Mouse (Mus musculus) kidney, embryonic 15.5 days (tissue): ENCODE measurements at regions not wholly inside any gene's neighbourhood (a gene's known extent, or its start where the extent isn't known, plus 50 kb on each side); places are given as distances from the start of the nearest gene placed in this dataset.

Experiments
- ATAC-seq: fragments of 200-750 bp; cut with Nextera tagmentation; replicated peaks from 2 replicates; pipeline ENCODE4 v1.8.0; 2017; ENCODE audit warnings: moderate TSS enrichment; ENCODE audit not compliant: low FRiP score
- H3K27ac ChIP-seq: fragments of 300-500 bp; sonication (generic); 2 replicates; pipeline ENCODE4 v1.5.1; 2015; ENCODE audit warnings: mild to moderate bottlenecking, inconsistent platforms
- H3K27me3 ChIP-seq: fragments of 300-500 bp; sonication (generic); 2 replicates; pipeline ENCODE4 v1.6.1; 2015; ENCODE audit warnings: inconsistent platforms
- H3K36me3 ChIP-seq: fragments of 300-500 bp; sonication (generic); 2 replicates; pipeline ENCODE4 v1.6.1; 2015; ENCODE audit warnings: inconsistent platforms
- H3K4me1 ChIP-seq: fragments of 300-500 bp; sonication (generic); 2 replicates; pipeline ENCODE4 v1.6.1; 2015; ENCODE audit warnings: inconsistent platforms
- H3K4me2 ChIP-seq: fragments of 300-500 bp; sonication (generic); 2 replicates; pipeline ENCODE4 v1.6.1; 2015; ENCODE audit warnings: moderate library complexity, mild to moderate bottlenecking, inconsistent platforms
- H3K4me3 ChIP-seq: fragments of 300-500 bp; sonication (generic); replicated peaks from 2 replicates; pipeline ENCODE4 v1.5.1; 2015; ENCODE audit warnings: mild to moderate bottlenecking, inconsistent platforms
- H3K9ac ChIP-seq: fragments of 300-500 bp; sonication (generic); 2 replicates; pipeline ENCODE4 v1.6.1; 2015; ENCODE audit warnings: mild to moderate bottlenecking, inconsistent platforms
- H3K9me3 ChIP-seq: fragments of 300-500 bp; sonication (generic); replicated peaks from 2 replicates; pipeline ENCODE4 v1.6.1; 2016; ENCODE audit warnings: inconsistent platforms
- WGBS: fragments of 180-500 bp; shearing (Covaris S2); methylation state at CpG from one replicate; pipeline ENCODE4 v1.1.7; 2015; ENCODE audit warnings: mixed read lengths; 5-methylcytosine and 5-hydroxymethylcytosine counted together

DNA sequence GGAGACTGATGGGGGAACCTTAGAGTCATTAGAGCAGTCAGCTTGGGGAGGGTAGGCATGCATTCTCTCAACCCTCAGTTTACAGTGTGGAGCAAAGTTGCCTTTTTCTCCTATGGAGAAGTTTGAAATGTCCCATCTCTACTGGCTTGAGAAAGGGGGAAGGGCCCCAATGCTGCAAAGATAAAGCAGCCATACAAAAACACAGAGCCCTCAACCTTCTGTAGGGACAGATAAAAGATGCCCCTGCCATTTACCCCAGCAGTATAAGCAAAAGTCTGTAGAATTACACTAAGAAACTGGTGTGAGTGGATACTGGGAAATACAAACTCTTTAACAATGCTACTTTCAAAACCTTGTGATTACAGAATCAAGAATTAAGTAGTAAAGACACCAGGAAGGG lies 71.9 kb upstream of the Tmem215 start:
- Histone ChIP-seq H3K9ac (no peak overlapping the region), H3K36me3 (no peaks in the 10 kb centered on the region), H3K9me3 (no peaks in the 10 kb centered on the region), H3K4me3 (no peak overlapping the region), H3K27ac (no peak overlapping the region), H3K4me2 (no peak overlapping the region), H3K27me3 (no peaks in the 10 kb centered on the region), H3K4me1 (no peaks in the 10 kb centered on the region)
- ATAC-seq, result no peak

DNA sequence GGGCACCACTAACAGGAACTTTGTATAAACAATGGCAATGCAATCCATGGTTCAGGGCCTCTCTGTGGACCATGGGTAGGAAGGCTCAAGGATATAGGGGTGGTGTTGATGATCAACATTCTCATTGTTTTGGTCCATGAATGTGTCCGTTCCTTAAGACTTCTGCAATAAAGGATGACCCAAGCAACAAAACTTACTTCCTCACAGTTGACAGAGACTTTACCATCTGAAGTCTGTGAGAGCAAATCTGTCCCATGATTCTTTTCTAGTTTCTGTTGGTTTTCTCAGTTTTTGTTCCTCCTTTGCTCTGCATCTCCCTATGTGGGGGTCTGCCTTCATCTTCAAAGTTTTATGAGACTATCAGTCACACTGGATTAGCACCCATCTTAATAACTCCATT lies 81.8 kb upstream of the Tmem215 start:
- Histone ChIP-seq H3K36me3 (no peaks in the 10 kb centered on the region), H3K9ac (no peak overlapping the region), H3K4me1 (no peaks in the 10 kb centered on the region), H3K4me2 (no peak overlapping the region), H3K9me3 (no peaks in the 10 kb centered on the region), H3K27me3 (no peaks in the 10 kb centered on the region), H3K4me3 (no peak overlapping the region), H3K27ac (no peak overlapping the region)
- ATAC-seq, result no peak
- 85% methylated on average over 1 of the region's 1 CpGs for WGBS

DNA sequence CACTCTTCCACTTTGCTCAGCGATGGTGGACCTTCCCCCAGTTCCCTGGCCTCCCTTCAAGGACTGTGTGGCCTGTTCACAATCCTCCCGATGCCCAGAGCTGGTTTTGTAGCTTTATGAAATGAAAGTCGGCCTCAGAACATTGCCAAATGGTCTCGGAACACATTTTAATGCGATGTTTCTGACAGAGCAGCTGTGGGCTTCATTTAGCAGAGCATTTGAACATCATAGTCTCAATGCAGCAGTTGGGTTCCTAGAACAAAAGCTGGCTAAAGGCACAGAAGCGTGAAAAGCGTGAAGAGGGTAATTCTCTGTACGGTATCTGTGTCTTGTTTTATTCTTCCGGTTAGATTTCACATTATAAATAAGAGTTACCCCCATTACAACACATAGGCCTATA lies 86.7 kb upstream of the Tmem215 start:
- Histone ChIP-seq H3K4me3 (no peak overlapping the region), H3K27ac (no peak overlapping the region), H3K4me1 (no peaks in the 10 kb centered on the region), H3K9ac (no peak overlapping the region), H3K27me3 (no peaks in the 10 kb centered on the region), H3K9me3 (no peaks in the 10 kb centered on the region), H3K4me2 (no peak overlapping the region), H3K36me3 (no peaks in the 10 kb centered on the region)
- ATAC-seq, result no peak
- 87% methylated on average over 9 of the region's 9 CpGs for WGBS

DNA sequence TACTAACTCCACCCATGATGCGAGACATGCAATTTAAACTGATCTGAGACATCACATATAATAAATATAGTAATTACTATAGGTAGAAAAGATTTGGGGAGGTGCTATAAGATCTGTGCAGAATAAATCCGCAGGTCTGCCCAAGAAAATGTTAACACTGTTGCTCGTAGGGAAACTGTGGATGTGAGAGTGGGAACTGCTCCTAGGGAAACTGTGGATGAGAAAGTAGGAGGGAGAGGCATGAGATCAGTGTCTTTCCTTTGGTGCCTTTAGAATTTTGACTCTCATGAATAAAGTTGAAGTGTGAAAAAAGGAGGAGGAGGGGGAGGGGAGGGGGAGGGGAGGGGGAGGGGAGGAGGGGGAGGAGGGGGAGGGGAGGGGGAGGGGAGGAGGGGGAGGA lies 87.3 kb upstream of the Tmem215 start:
- H3K27me3 ChIP-seq, result no peaks in the 10 kb centered on the region
- H3K36me3 ChIP-seq, result no peaks in the 10 kb centered on the region
- 87% methylated on average over 3 of the region's 3 CpGs for WGBS
- H3K9me3 ChIP-seq, result no peaks in the 10 kb centered on the region
- H3K4me3 ChIP-seq, result no peak overlapping the region
- ATAC-seq, result no peak
- H3K4me1 ChIP-seq, result no peaks in the 10 kb centered on the region
- H3K9ac ChIP-seq, result no peak overlapping the region
- H3K27ac ChIP-seq, result no peak overlapping the region
- H3K4me2 ChIP-seq, result no peak overlapping the region

DNA sequence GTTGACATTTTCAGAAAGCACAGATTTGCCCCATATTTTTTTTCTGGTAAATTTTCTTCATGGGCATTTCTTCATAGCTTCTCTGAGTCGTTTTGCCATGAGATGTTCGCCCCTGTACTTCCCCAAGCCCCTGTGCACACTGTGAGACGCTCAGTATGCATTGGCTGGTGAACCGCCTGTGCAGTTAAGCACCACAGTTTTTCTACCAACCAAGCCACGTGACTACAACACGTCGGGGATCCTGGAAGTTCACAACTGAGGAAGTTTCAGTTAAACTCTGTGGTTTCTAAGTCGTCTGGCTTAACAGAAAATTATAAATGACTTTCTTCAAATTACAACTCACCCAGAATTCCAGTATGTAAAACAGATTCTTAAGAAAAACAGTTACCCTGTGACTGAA lies 91.7 kb upstream of the Tmem215 start:
- Histone ChIP-seq H3K27ac (no peak overlapping the region), H3K27me3 (no peaks in the 10 kb centered on the region), H3K9me3 (no peaks in the 10 kb centered on the region), H3K36me3 (no peaks in the 10 kb centered on the region), H3K4me2 (no peak overlapping the region), H3K4me1 (peaks cover 4% of the 10 kb centered on the region; the same call in 1 of the 2 replicates), H3K9ac (no peak overlapping the region), H3K4me3 (no peak overlapping the region)
- no peak for ATAC-seq
- 79% methylated on average over 8 of the region's 8 CpGs for WGBS

DNA sequence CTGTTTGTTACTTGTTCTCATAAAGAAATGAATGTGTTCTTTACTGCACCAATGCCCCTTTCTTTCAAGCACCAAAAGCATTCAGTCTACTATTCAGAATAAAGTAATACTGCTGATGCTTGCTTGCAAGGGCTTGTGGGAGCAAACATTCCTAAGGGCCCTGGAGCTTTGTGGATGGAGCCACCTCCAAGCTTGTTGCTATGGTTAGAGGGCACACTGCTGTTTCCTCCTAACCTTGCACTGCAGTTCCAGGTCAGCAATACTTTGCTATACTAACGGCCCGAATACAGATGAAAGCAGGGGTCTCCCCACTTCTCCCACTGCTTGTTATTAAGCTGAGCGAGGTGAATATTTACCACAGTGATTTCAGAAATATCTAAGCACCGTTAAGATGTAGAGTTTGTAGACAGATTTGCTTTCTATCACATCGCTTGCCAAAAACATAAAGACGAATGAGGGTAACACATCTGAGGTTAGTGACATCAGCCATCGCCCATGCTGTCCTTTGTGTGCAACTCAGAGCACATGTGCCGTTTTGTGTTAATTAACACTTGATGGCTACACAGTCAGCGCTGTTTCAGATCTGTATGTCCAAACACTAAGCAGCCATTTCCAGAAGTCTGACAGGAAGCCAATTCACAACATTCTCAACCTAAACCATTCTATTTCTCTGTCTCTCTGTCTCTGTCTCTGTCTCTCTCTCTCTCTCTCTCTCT lies 96.4 kb upstream of the Ndufb6 start:
- no peak overlapping the region for H3K9ac ChIP-seq
- no peaks in the 10 kb centered on the region for H3K27me3 ChIP-seq
- H3K4me1 ChIP-seq, result peaks cover 4% of the 10 kb centered on the region; the same call in 1 of the 2 replicates
- H3K9me3 ChIP-seq, result no peaks in the 10 kb centered on the region
- 75% methylated on average over 9 of the region's 9 CpGs for WGBS
- H3K4me2 ChIP-seq, result no peak overlapping the region
- ATAC-seq, result no peak
- H3K27ac ChIP-seq, result no peak overlapping the region
- H3K36me3 ChIP-seq, result no peaks in the 10 kb centered on the region
- H3K4me3 ChIP-seq, result no peak overlapping the region

DNA sequence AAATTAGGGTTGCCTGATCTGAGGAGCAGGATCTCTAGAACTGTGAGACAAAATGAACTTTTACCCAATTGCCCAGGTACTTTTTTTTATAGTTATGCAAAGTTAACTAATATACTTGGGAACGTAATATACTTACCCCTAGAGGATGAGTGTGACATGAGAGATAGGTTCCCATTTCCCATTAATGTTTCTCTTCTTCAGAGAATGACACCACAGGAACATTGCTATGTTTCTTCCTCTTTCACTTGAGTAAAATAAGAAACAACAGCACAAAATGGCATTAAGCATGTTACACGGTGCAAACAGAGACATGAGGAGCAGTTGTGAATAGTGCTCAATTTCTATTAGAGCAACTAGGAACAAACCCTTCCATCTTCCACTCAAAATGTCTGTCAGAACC lies 95.0 kb upstream of the Ndufb6 start:
- Histone ChIP-seq H3K4me2 (no peak overlapping the region), H3K27me3 (no peaks in the 10 kb centered on the region), H3K9me3 (no peaks in the 10 kb centered on the region), H3K4me1 (peaks cover 4% of the 10 kb centered on the region; the same call in 1 of the 2 replicates), H3K36me3 (no peaks in the 10 kb centered on the region), H3K27ac (no peak overlapping the region), H3K4me3 (no peak overlapping the region), H3K9ac (no peak overlapping the region)
- WGBS, result 91% methylated on average over 2 of the region's 2 CpGs
- no peak for ATAC-seq

DNA sequence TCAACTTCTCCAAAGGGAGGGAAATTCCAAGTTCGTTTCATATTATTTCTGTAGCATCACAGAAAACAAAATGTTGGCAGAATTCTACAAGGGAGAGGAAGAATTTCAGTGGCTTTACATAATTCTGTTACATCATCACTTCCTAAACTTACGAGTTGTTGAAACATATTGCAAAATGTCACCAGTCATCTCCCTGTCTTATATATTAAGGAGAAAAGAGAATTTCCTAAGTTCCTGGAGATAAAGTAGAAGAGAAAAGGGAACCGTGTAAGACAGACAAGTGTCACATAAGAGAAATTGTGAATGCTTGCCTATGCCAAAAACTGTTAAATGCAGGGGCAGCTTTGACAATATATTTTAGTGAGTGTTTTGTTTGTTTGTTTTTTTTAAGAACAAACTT lies 85.1 kb upstream of the Ndufb6 start:
- Histone ChIP-seq H3K9ac (no peak overlapping the region), H3K9me3 (no peaks in the 10 kb centered on the region), H3K27me3 (no peaks in the 10 kb centered on the region), H3K27ac (no peak overlapping the region), H3K36me3 (no peaks in the 10 kb centered on the region), H3K4me2 (no peak overlapping the region), H3K4me1 (no peaks in the 10 kb centered on the region), H3K4me3 (no peak overlapping the region)
- WGBS, result 73% methylated on average over 3 of the region's 3 CpGs
- ATAC-seq, result no peak

DNA sequence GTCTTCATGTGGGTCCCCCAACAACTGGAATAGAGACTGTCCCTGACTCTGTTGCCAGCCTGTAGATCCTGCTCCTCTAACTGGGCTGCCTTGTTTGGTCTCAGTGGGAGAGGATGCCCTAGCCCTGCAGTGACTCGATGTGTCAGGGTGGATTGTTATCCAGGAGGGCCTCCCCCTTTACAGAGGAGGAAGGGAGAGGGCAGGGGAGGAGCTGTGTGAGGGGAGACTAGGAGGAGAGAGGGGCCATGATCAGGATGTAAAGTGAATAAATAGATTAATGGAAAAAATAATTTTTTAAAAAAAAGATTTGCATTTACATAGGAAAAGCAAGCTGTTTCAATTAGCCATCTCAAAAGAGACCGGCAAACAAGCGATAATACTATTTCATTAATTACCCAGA lies 80.1 kb upstream of the Ndufb6 start:
- Histone ChIP-seq H3K9ac (no peak overlapping the region), H3K4me2 (no peak overlapping the region), H3K27ac (no peak overlapping the region), H3K4me3 (no peak overlapping the region), H3K27me3 (no peaks in the 10 kb centered on the region), H3K36me3 (no peaks in the 10 kb centered on the region), H3K4me1 (no peaks in the 10 kb centered on the region), H3K9me3 (no peaks in the 10 kb centered on the region)
- ATAC-seq, result no peak
- 76% methylated on average over 3 of the region's 3 CpGs for WGBS

DNA sequence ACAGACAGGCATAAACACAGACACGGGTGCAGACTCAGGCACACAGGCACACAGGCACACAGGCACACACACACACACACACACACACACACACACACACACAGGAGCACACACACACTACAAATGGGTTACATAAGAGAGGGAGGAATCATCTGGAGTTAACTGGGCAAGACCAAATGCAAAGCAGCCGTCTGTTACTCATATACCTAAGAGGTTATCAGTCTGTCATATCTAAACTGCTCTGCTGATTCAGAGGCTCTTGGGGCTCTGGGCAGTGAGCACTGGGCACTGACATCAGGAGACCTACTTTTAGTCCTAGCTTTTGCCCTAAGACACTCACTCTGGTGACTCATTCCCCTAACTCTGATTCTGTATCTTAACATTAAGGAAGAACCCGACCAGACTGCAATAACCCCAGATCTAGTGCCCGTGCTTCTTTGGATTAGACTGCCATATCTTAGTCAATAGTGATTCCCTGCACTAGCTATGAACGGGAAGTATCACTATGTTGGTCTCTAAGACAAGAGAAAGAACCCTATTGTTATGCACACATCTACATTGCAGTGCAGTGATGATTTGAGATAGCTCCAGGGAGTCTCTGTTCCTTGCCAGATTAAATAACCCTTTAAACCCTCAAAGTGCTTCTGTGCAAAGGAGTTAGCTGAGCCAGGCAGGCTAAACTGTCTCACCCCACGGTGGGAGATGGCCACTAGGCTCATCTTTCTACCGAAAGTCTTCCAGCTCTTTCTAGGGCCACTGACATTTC lies 78.0 kb upstream of the Ndufb6 start:
- WGBS, result 49% methylated on average over 7 of the region's 7 CpGs
- H3K27ac ChIP-seq, result no peak overlapping the region
- H3K4me3 ChIP-seq, result no peak overlapping the region
- H3K9ac ChIP-seq, result no peak overlapping the region
- H3K9me3 ChIP-seq, result no peaks in the 10 kb centered on the region
- ATAC-seq, result peak; percentile 70
- no peaks in the 10 kb centered on the region for H3K27me3 ChIP-seq
- no peaks in the 10 kb centered on the region for H3K4me1 ChIP-seq
- H3K36me3 ChIP-seq, result no peaks in the 10 kb centered on the region
- H3K4me2 ChIP-seq, result no peak overlapping the region

DNA sequence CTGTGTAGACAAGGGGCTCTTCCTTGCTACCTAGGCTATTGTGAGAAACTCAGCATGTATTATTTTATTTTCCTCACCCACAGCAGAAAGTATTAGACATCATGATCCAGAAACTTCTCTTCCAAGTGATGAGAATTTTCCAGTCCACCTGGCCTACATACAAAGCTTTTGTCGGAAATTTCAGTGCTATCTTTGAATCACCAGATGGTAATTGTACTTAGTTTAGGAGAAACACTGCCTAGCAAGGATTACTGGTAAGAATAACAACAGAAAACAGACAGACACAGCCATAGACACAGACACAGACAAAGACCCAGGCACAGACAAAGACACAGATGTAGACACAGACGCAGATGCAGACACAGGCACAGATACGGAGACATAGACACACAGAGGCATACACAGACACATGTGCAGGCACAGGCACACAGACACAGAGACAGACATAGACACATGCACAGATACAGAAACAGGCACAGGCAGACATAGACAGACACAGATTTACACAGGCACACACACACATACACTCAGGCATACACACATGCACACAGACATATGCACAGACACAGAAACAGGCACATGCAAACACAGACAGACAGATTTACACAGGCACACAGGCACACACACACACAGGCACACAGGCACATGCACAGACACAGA lies 76.7 kb upstream of the Ndufb6 start:
- Histone ChIP-seq H3K36me3 (no peaks in the 10 kb centered on the region), H3K9ac (no peak overlapping the region), H3K27me3 (no peaks in the 10 kb centered on the region), H3K4me2 (no peak overlapping the region), H3K4me1 (no peaks in the 10 kb centered on the region), H3K9me3 (no peaks in the 10 kb centered on the region), H3K4me3 (no peak overlapping the region), H3K27ac (no peak overlapping the region)
- WGBS, result 84% methylated on average over 3 of the region's 3 CpGs
- no peak for ATAC-seq

DNA sequence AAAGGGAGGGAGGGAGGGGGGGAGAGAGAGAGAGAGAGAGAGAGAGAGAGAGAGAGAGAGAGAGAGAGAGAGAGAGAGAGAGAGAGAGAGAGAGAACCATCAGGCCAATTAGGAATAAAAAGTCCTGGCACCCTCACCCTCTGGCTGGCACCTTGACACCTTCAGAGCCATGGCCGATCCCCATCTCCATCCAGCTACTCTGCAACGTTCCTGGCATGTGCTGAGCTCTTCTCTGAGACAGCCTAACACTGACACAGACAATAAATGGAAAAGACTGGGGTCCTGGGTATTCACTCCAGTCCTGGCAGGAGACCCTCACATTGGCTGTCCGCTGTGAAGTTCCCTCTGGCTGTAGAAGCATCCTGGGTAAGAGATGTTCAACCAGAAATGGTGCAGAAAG lies 75.2 kb upstream of the Ndufb6 start:
- no peak overlapping the region for H3K4me3 ChIP-seq
- H3K36me3 ChIP-seq, result no peaks in the 10 kb centered on the region
- no peak overlapping the region for H3K9ac ChIP-seq
- no peak overlapping the region for H3K4me2 ChIP-seq
- ATAC-seq, result no peak
- H3K27ac ChIP-seq, result no peak overlapping the region
- H3K4me1 ChIP-seq, result no peaks in the 10 kb centered on the region
- H3K27me3 ChIP-seq, result no peaks in the 10 kb centered on the region
- 82% methylated on average over 3 of the region's 3 CpGs for WGBS
- no peaks in the 10 kb centered on the region for H3K9me3 ChIP-seq
